Mouse (Mus musculus) midbrain, embryonic 10.5 days (tissue): ENCODE results near the gene Adprh. TPM values are rescaled to one million over a fixed set of nuclear protein-coding genes. Genes with fewer than 3 reads are reported as not detected.

Source experiments
- DNase-seq: peaks from one replicate; pipeline ENCODE4 v3.0.0-alpha.2; 2017; ENCODE audit warnings: low spot score
- H3K27ac ChIP-seq: fragments of 300-500 bp; sonication (generic); replicated peaks from 2 replicates; pipeline ENCODE4 v1.5.1; 2016; ENCODE audit warnings: mild to moderate bottlenecking
- H3K27me3 ChIP-seq: fragments of 300-500 bp; sonication (generic); 2 replicates; pipeline ENCODE4 v1.6.1; 2016; ENCODE audit warnings: low read depth, mild to moderate bottlenecking; ENCODE audit not compliant: poor library complexity, severe bottlenecking
- H3K36me3 ChIP-seq: fragments of 300-500 bp; sonication (generic); 2 replicates; pipeline ENCODE4 v1.6.1; 2016; ENCODE audit warnings: mild to moderate bottlenecking, moderate library complexity
- H3K4me1 ChIP-seq: fragments of 300-500 bp; sonication (generic); 2 replicates; pipeline ENCODE4 v1.6.1; 2016
- H3K4me3 ChIP-seq: fragments of 300-500 bp; sonication (generic); 2 replicates; pipeline ENCODE4 v1.5.1; 2016; ENCODE audit warnings: mild to moderate bottlenecking, moderate library complexity
- H3K9me3 ChIP-seq: fragments of 300-500 bp; sonication (generic); replicated peaks from 2 replicates; pipeline ENCODE4 v1.6.1; 2016; ENCODE audit warnings: mild to moderate bottlenecking
- WGBS: fragments of 180-500 bp; shearing (Covaris S2); methylation state at CpG from one replicate; pipeline ENCODE4 v1.1.7; 2016; 5-methylcytosine and 5-hydroxymethylcytosine counted together
- polyA plus RNA-seq: library from polyadenylated mRNA; unstranded; fragments of >200 nt; fragmentation: Nextera tagmentation; extraction: Ambion mirVana; gene quantifications from 2 replicates; pipeline ENCODE4 v1.2.1, GENCODE M21; 2016

Adprh gene
- polyA plus RNA-seq, 1 experiment from 2014 or later: 144 TPM

- DNase-seq: no peak
- WGBS: 92% methylated on average over 4 of the region's 4 CpGs
- H3K36me3 ChIP-seq: no peaks in the 10 kb centered on the region
- H3K9me3 ChIP-seq: no peaks in the 10 kb centered on the region
- H3K4me1 ChIP-seq: no peaks in the 10 kb centered on the region
- H3K4me3 ChIP-seq: no peak overlapping the region
- H3K27me3 ChIP-seq: no peaks in the 10 kb centered on the region
- no peak overlapping the region for H3K27ac ChIP-seq
Measured at GRCm38 (mm10) chr16:38459990-38460389, 7.5 kb upstream of the Adprh start.

GRCm38 (mm10) chr16:38458600-38459280 lies 6.2 kb upstream of the Adprh start:
- DNase-seq: no peak
- no peaks in the 10 kb centered on the region for H3K36me3 ChIP-seq
- no peak overlapping the region for H3K4me3 ChIP-seq
- no peaks in the 10 kb centered on the region for H3K4me1 ChIP-seq
- H3K9me3 ChIP-seq: no peaks in the 10 kb centered on the region
- no peaks in the 10 kb centered on the region for H3K27me3 ChIP-seq
- WGBS: 72% methylated on average over 6 of the region's 6 CpGs
- H3K27ac ChIP-seq: no peak overlapping the region

GRCm38 (mm10) chr16:38456812-38457567 lies 4.5 kb upstream of the Adprh start:
- peaks cover 9% of the 10 kb centered on the region for H3K4me1 ChIP-seq
- H3K4me3 ChIP-seq: no peak overlapping the region
- WGBS: 68% methylated on average over 11 of the region's 11 CpGs
- no peak for DNase-seq
- H3K9me3 ChIP-seq: no peaks in the 10 kb centered on the region
- H3K36me3 ChIP-seq: no peaks in the 10 kb centered on the region
- no peaks in the 10 kb centered on the region for H3K27me3 ChIP-seq
- H3K27ac ChIP-seq: no peak overlapping the region

GRCm38 (mm10) chr16:38455511-38456418 lies 3.3 kb upstream of the Adprh start, which contains the start of gene Cd80:
TSS of gene Cd80 (plus strand) at chr16:38455561.
- Histone ChIP-seq H3K36me3 (0 out of 2 replicates have a peak, but pooled peaks cover under 1% of the 10 kb centered on the region), H3K27me3 (no peaks in the 10 kb centered on the region), H3K27ac (no peak within 1 kb of the TSS), H3K9me3 (no peaks in the 10 kb centered on the region), H3K4me1 (peaks cover 20% of the 10 kb centered on the region), H3K4me3 (no peak within 1 kb of the TSS)
- DNase-seq: no peak
- 78% methylated on average over 17 of the region's 17 CpGs for WGBS

- H3K36me3 ChIP-seq: peaks cover 11% of the 10 kb centered on the region
- no peak overlapping the region for H3K27ac ChIP-seq
- no peak overlapping the region for H3K4me3 ChIP-seq
- H3K4me1 ChIP-seq: peaks cover 24% of the 10 kb centered on the region
- H3K9me3 ChIP-seq: no peaks in the 10 kb centered on the region
- H3K27me3 ChIP-seq: no peaks in the 10 kb centered on the region
- no peak for DNase-seq
- WGBS: 88% methylated on average over 11 of the region's 11 CpGs
Measured at GRCm38 (mm10) chr16:38454533-38455254, 2.2 kb upstream of the Adprh start.

- peaks cover 19% of the 10 kb centered on the region for H3K36me3 ChIP-seq
- no peak overlapping the region for H3K4me3 ChIP-seq
- 93% methylated on average over 4 of the region's 4 CpGs for WGBS
- no peak overlapping the region for H3K27ac ChIP-seq
- DNase-seq: no peak
- H3K4me1 ChIP-seq: peaks cover 24% of the 10 kb centered on the region
- no peaks in the 10 kb centered on the region for H3K9me3 ChIP-seq
- no peaks in the 10 kb centered on the region for H3K27me3 ChIP-seq
Measured at GRCm38 (mm10) chr16:38453952-38454351, 1.4 kb upstream of the Adprh start.

- no peak for DNase-seq
- peak overlapping the region; percentile 88 for H3K4me3 ChIP-seq
- H3K4me1 ChIP-seq: peaks cover 24% of the 10 kb centered on the region
- 38% methylated on average over 3 of the region's 3 CpGs for WGBS
- H3K9me3 ChIP-seq: no peaks in the 10 kb centered on the region
- H3K27ac ChIP-seq: peak overlapping the region; percentile 97
- no peaks in the 10 kb centered on the region for H3K27me3 ChIP-seq
- H3K36me3 ChIP-seq: peaks cover 27% of the 10 kb centered on the region
Measured at GRCm38 (mm10) chr16:38453203-38453553, 675 bp upstream of the Adprh start.

- H3K36me3 ChIP-seq: peaks cover 42% of the 10 kb centered on the region
- no peaks in the 10 kb centered on the region for H3K9me3 ChIP-seq
- peaks cover 24% of the 10 kb centered on the region for H3K4me1 ChIP-seq
- WGBS: 47% methylated on average over 12 of the region's 12 CpGs
- DNase-seq: peak; percentile 15
- peak overlapping the region; percentile 88 for H3K4me3 ChIP-seq
- H3K27ac ChIP-seq: peak overlapping the region; percentile 97
- no peaks in the 10 kb centered on the region for H3K27me3 ChIP-seq
Measured at GRCm38 (mm10) chr16:38451421-38452205, 890 bp downstream of the Adprh start.

GRCm38 (mm10) chr16:38450707-38451106 lies 1.8 kb downstream of the Adprh start:
- Histone ChIP-seq H3K4me3 (no peak overlapping the region), H3K27me3 (no peaks in the 10 kb centered on the region), H3K4me1 (peaks cover 24% of the 10 kb centered on the region), H3K27ac (no peak overlapping the region), H3K36me3 (peaks cover 51% of the 10 kb centered on the region), H3K9me3 (no peaks in the 10 kb centered on the region)
- WGBS: 89% methylated on average over 7 of the region's 7 CpGs
- DNase-seq: no peak

- Histone ChIP-seq H3K4me1 (peaks cover 24% of the 10 kb centered on the region), H3K27ac (no peak overlapping the region), H3K27me3 (no peaks in the 10 kb centered on the region), H3K9me3 (no peaks in the 10 kb centered on the region; the same call in 1 of the 2 replicates), H3K4me3 (no peak overlapping the region), H3K36me3 (peaks cover 74% of the 10 kb centered on the region)
- WGBS: 94% methylated on average over 12 of the region's 12 CpGs
- no peak for DNase-seq
Measured at GRCm38 (mm10) chr16:38448458-38448857, 4.0 kb downstream of the Adprh start.

- DNase-seq: no peak
- no peak overlapping the region for H3K4me3 ChIP-seq
- no peaks in the 10 kb centered on the region; the same call in 1 of the 2 replicates for H3K9me3 ChIP-seq
- H3K36me3 ChIP-seq: peaks cover 83% of the 10 kb centered on the region
- peaks cover 16% of the 10 kb centered on the region for H3K4me1 ChIP-seq
- 87% methylated on average over 21 of the region's 21 CpGs for WGBS
- no peak overlapping the region for H3K27ac ChIP-seq
- no peaks in the 10 kb centered on the region for H3K27me3 ChIP-seq
Measured at GRCm38 (mm10) chr16:38447366-38447765, 5.1 kb downstream of the Adprh start.
